Mouse (Mus musculus): ENCODE measurements around the gene Mrnip. TPM values are rescaled to one million over a fixed set of nuclear protein-coding genes. Genes with fewer than 3 reads are reported as not detected.

Mrnip gene
- polyA plus RNA-seq, 1 experiment = 30.4 TPM

DNA sequence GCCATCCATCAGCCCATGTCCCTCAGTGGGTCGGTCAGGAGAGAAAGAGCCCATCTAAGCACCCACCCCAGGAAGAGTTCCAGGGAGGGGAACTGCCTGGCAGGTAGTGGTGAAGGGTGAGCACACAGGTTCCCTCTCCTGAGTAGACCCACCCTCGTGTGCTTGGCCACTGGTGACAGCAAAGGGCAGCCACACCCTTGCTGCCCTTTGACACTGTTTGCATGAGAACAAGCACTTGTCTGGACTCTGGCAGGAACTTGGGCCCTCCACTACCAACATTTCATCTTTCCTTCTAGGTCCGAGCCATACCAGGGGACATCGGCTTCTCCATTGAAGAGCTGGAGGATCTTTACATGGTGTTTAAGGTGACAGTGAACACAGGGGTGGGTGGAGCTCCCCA is 14.9 kb upstream of the Mrnip start:
- Histone ChIP-seq H3K27ac (ENCODE audit: control insufficient read depth, insufficient read depth, low read depth, low read length) (no peak overlapping the region), H3K27me3 (ENCODE audit: control insufficient read depth, insufficient read depth, low read length) (no peaks in the 10 kb centered on the region), H3K36me3 (ENCODE audit: control insufficient read depth, insufficient read depth, low read length) (no peaks in the 10 kb centered on the region), H3K4me1 (ENCODE audit: control insufficient read depth, insufficient read depth, low read length) (no peaks in the 10 kb centered on the region), H3K4me3 (ENCODE audit: control insufficient read depth, low read depth, low read length) (no peak overlapping the region)
- TF ChIP-seq CTCF (IDR thresholded peaks at IDR 0.05; ENCODE audit: control insufficient read depth, insufficient read depth, insufficient replicate concordance, low read depth, low read length) (no peak), POLR2A (IDR thresholded peaks at IDR 0.05; ENCODE audit: control insufficient read depth, low read depth, low read length) (no peak)

- H3K27me3 ChIP-seq (ENCODE audit: control insufficient read depth, insufficient read depth, low read length) = no peaks in the 10 kb centered on the region
- H3K27ac ChIP-seq (ENCODE audit: control insufficient read depth, insufficient read depth, low read depth, low read length) = no peak overlapping the region
- no peaks in the 10 kb centered on the region for H3K36me3 ChIP-seq (ENCODE audit: control insufficient read depth, insufficient read depth, low read length)
- no peaks in the 10 kb centered on the region for H3K4me1 ChIP-seq (ENCODE audit: control insufficient read depth, insufficient read depth, low read length)
- no peak overlapping the region for H3K4me3 ChIP-seq (ENCODE audit: control insufficient read depth, low read depth, low read length)
- no peak for TF ChIP-seq POLR2A (IDR thresholded peaks at IDR 0.05; ENCODE audit: control insufficient read depth, low read depth, low read length)
- TF ChIP-seq CTCF (IDR thresholded peaks at IDR 0.05; ENCODE audit: control insufficient read depth, insufficient read depth, insufficient replicate concordance, low read depth, low read length) = peak; percentile 93; the same call in 1 of the 2 replicates
Measured at GRCm38 (mm10) chr11:50161578-50162304, 12.5 kb upstream of the Mrnip start.

DNA sequence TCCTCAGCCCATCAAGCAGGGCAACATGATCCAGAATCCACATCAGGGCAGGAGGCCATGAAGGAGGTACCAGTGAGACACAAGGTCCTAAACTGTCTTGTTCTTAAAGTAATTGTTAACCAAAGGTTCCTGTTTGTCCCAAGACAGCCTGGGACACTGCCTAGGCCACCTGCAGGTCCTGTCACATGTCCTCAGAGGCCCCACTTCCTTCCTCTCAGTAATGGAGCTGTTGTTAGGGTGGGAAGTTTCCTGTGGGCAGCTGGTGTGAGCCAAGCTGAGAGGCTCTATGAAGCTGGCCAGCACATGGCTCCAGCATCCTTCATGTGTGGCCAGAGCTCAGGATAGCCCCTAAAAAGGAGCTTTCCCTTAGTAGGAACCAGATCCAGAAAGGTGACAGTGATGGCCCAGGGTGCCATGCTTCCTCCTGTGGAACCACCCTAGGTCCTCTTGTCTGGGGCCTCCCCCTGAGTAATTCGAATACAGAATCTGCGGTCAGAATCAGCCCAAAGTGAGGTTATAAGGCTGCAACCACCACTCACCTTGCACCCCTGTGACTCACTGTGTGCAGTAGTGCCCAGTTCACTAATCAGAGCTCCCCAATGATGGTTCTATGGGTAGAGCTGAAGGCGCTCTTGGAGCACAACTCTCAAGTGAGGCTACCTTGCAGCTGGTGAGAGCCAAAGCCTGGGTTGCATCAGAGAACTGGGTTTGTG is 11.8 kb upstream of the Mrnip start:
- Histone ChIP-seq H3K36me3 (ENCODE audit: control insufficient read depth, insufficient read depth, low read length) (no peaks in the 10 kb centered on the region), H3K4me3 (ENCODE audit: control insufficient read depth, low read depth, low read length) (no peak overlapping the region), H3K27ac (ENCODE audit: control insufficient read depth, insufficient read depth, low read depth, low read length) (no peak overlapping the region), H3K4me1 (ENCODE audit: control insufficient read depth, insufficient read depth, low read length) (no peaks in the 10 kb centered on the region), H3K27me3 (ENCODE audit: control insufficient read depth, insufficient read depth, low read length) (no peaks in the 10 kb centered on the region)
- TF ChIP-seq POLR2A (IDR thresholded peaks at IDR 0.05; ENCODE audit: control insufficient read depth, low read depth, low read length) = no peak

DNA sequence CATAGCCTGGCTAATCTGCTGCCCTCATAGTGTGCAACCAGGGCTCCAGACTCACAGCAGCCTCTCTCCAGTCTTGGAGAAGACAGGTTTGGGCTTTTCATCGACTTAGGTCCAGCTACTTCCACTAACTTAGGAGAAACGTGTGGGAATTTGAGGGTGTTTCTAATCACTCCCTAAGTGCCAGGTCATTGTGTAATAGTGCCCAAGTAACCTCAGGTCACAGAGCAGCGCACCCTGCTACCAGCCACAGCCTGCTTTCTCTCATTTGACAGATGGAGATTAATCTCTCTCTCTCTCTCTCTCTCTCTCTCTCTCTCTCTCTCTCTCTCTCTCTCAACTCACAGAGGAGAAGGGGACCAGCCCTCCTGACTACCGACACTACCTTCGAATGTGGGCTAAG is 5.9 kb upstream of the Mrnip start:
- TF ChIP-seq CTCF (IDR thresholded peaks at IDR 0.05; ENCODE audit: control insufficient read depth, insufficient read depth, insufficient replicate concordance, low read depth, low read length) (no peak), POLR2A (IDR thresholded peaks at IDR 0.05; ENCODE audit: control insufficient read depth, low read depth, low read length) (no peak)
- H3K27me3 ChIP-seq (ENCODE audit: control insufficient read depth, insufficient read depth, low read length) = no peaks in the 10 kb centered on the region
- no peak overlapping the region for H3K4me3 ChIP-seq (ENCODE audit: control insufficient read depth, low read depth, low read length)
- peaks cover 4% of the 10 kb centered on the region; the same call in 1 of the 2 replicates for H3K4me1 ChIP-seq (ENCODE audit: control insufficient read depth, insufficient read depth, low read length)
- no peaks in the 10 kb centered on the region for H3K36me3 ChIP-seq (ENCODE audit: control insufficient read depth, insufficient read depth, low read length)
- H3K27ac ChIP-seq (ENCODE audit: control insufficient read depth, insufficient read depth, low read depth, low read length) = no peak overlapping the region

DNA sequence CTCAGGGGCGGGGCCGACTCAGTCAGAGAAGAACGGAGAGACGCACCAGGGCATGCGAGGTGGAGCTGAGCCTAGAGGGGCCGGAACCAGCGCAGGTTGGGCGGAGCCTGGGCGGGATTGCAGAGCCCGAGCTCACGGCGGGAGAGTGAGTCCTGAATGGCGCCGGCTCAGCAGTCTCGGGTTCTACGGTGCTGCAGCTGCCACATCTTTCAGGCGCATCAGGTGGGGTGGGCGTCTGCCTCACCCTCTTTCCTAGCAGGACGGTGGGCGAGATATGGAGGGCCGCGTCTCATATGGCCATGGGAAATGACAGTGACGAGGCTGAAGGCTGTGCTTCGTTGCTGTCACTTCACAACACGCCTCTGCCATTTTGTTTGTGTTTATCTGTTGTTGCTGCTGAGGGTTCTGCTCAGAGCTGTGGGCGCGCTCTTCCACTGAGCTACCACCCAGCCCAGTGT is 515 bp downstream of the Mrnip start:
- TF ChIP-seq POLR2A (IDR thresholded peaks at IDR 0.05; ENCODE audit: control insufficient read depth, low read depth, low read length) (peak; percentile 87), CTCF (IDR thresholded peaks at IDR 0.05; ENCODE audit: control insufficient read depth, insufficient read depth, insufficient replicate concordance, low read depth, low read length) (no peak)
- Histone ChIP-seq H3K4me3 (ENCODE audit: control insufficient read depth, low read depth, low read length) (peak overlapping the region; percentile 91), H3K36me3 (ENCODE audit: control insufficient read depth, insufficient read depth, low read length) (peaks cover 4% of the 10 kb centered on the region), H3K27me3 (ENCODE audit: control insufficient read depth, insufficient read depth, low read length) (no peaks in the 10 kb centered on the region), H3K27ac (ENCODE audit: control insufficient read depth, insufficient read depth, low read depth, low read length) (peak overlapping the region; percentile 54), H3K4me1 (ENCODE audit: control insufficient read depth, insufficient read depth, low read length) (peaks cover 2% of the 10 kb centered on the region; the same call in 1 of the 2 replicates)

DNA sequence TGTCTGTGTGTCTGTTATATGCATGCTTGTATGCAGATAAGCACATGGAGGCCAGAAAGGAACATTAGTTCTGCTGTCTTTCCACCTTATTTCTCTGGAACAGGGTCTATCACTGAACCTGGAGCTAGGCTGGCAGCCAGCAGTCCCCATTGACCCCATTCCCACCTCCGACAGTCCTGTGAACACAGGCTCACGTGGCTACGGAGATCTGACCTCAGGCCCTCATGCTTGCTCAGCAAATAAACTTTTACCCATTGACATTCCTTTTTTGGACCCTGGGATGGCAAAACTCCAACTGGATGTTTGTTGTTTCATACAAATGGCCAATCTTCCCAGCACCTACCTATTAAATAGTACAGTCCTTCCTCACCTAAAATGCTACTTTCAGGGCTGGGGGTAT is 2.1 kb downstream of the Mrnip start:
- Histone ChIP-seq H3K4me1 (ENCODE audit: control insufficient read depth, insufficient read depth, low read length) (peaks cover 2% of the 10 kb centered on the region; the same call in 1 of the 2 replicates), H3K27me3 (ENCODE audit: control insufficient read depth, insufficient read depth, low read length) (no peaks in the 10 kb centered on the region), H3K27ac (ENCODE audit: control insufficient read depth, insufficient read depth, low read depth, low read length) (no peak overlapping the region), H3K4me3 (ENCODE audit: control insufficient read depth, low read depth, low read length) (no peak overlapping the region), H3K36me3 (ENCODE audit: control insufficient read depth, insufficient read depth, low read length) (peaks cover 4% of the 10 kb centered on the region)
- TF ChIP-seq POLR2A (IDR thresholded peaks at IDR 0.05; ENCODE audit: control insufficient read depth, low read depth, low read length) (no peak), CTCF (IDR thresholded peaks at IDR 0.05; ENCODE audit: control insufficient read depth, insufficient read depth, insufficient replicate concordance, low read depth, low read length) (no peak)

GRCm38 (mm10) chr11:50177111-50177510 is 2.9 kb downstream of the Mrnip start:
- Histone ChIP-seq H3K27me3 (ENCODE audit: control insufficient read depth, insufficient read depth, low read length) (no peaks in the 10 kb centered on the region), H3K36me3 (ENCODE audit: control insufficient read depth, insufficient read depth, low read length) (peaks cover 5% of the 10 kb centered on the region), H3K4me1 (ENCODE audit: control insufficient read depth, insufficient read depth, low read length) (peaks cover 2% of the 10 kb centered on the region; the same call in 1 of the 2 replicates), H3K4me3 (ENCODE audit: control insufficient read depth, low read depth, low read length) (no peak overlapping the region), H3K27ac (ENCODE audit: control insufficient read depth, insufficient read depth, low read depth, low read length) (peak overlapping the region; percentile 30; the same call in 1 of the 2 replicates)
- TF ChIP-seq POLR2A (IDR thresholded peaks at IDR 0.05; ENCODE audit: control insufficient read depth, low read depth, low read length) (no peak), CTCF (IDR thresholded peaks at IDR 0.05; ENCODE audit: control insufficient read depth, insufficient read depth, insufficient replicate concordance, low read depth, low read length) (no peak)

All from testis, adult 2 months (tissue).